Mouse (Mus musculus) R1 (cell line): ENCODE measurements around the gene Defb42.

Source experiments
- DNase-seq: peaks from one replicate; pipeline ENCODE4 v3.0.0-alpha.2; 2018; ENCODE audit warnings: low read depth, low spot score

The Defb42 gene

GRCm38 (mm10) chr14:63046691-63047090 lies at the start of gene Defb42:
Defb42 (plus strand) TSS chr14:63046991.
- DNase-seq, result no peak

- no peak for DNase-seq
Observed at GRCm38 (mm10) chr14:62997777-62998176, 49.0 kb upstream of the Defb42 start, which contains the start of gene Defb47. Defb47 (plus strand) TSS chr14:62998077.

- DNase-seq, result no peak
Observed at GRCm38 (mm10) chr14:62998977-62999376, 47.8 kb upstream of the Defb42 start.

GRCm38 (mm10) chr14:63002588-63002987 lies 44.2 kb upstream of the Defb42 start:
- DNase-seq, result no peak

- DNase-seq, result no peak
Observed at GRCm38 (mm10) chr14:63011471-63011870, 35.3 kb upstream of the Defb42 start, which contains the start of gene Defb43. Defb43 (plus strand) TSS chr14:63011771.

- no peak for DNase-seq
Observed at GRCm38 (mm10) chr14:63013082-63013481, 33.7 kb upstream of the Defb42 start.

- no peak for DNase-seq
Observed at GRCm38 (mm10) chr14:63014667-63015066, 32.1 kb upstream of the Defb42 start.

GRCm38 (mm10) chr14:63020524-63021156 lies 26.2 kb upstream of the Defb42 start:
- DNase-seq, result no peak

- DNase-seq, result peak; percentile 74
Observed at GRCm38 (mm10) chr14:63049910-63050370, 3.1 kb downstream of the Defb42 start, which contains the start of gene Defb30. Defb30 (minus strand) TSS chr14:63049960.

- peak; percentile 91 for DNase-seq
Observed at GRCm38 (mm10) chr14:63050769-63051168, 4.0 kb downstream of the Defb42 start.

- DNase-seq, result no peak
Observed at GRCm38 (mm10) chr14:63054729-63055128, 7.9 kb downstream of the Defb42 start.

- DNase-seq, result no peak
Observed at GRCm38 (mm10) chr14:63060361-63060760, 13.6 kb downstream of the Defb42 start.

- no peak for DNase-seq
Observed at GRCm38 (mm10) chr14:63062184-63062583, 15.4 kb downstream of the Defb42 start.

- no peak for DNase-seq
Observed at GRCm38 (mm10) chr14:63065391-63065790, 18.6 kb downstream of the Defb42 start.

GRCm38 (mm10) chr14:63066630-63067310 lies 20.0 kb downstream of the Defb42 start:
- DNase-seq, result peak; percentile 54

- DNase-seq, result no peak
Observed at GRCm38 (mm10) chr14:63067708-63068107, 20.9 kb downstream of the Defb42 start.
